Mouse (Mus musculus): Measurements from ENCODE around the gene Dusp13. TPM values are rescaled to one million over a fixed set of nuclear protein-coding genes. Genes with fewer than 3 reads are reported as not detected.

Gene Dusp13
- 18.5 and 19.5 TPM in 2 replicates for polyA plus RNA-seq (2012; rRNA removed)

GRCm38 (mm10) chr14:21750881-21751542 lies at the start of gene Dusp13:
Gene Dusp13 (minus strand): TSS chr14:21751181.

DNA sequence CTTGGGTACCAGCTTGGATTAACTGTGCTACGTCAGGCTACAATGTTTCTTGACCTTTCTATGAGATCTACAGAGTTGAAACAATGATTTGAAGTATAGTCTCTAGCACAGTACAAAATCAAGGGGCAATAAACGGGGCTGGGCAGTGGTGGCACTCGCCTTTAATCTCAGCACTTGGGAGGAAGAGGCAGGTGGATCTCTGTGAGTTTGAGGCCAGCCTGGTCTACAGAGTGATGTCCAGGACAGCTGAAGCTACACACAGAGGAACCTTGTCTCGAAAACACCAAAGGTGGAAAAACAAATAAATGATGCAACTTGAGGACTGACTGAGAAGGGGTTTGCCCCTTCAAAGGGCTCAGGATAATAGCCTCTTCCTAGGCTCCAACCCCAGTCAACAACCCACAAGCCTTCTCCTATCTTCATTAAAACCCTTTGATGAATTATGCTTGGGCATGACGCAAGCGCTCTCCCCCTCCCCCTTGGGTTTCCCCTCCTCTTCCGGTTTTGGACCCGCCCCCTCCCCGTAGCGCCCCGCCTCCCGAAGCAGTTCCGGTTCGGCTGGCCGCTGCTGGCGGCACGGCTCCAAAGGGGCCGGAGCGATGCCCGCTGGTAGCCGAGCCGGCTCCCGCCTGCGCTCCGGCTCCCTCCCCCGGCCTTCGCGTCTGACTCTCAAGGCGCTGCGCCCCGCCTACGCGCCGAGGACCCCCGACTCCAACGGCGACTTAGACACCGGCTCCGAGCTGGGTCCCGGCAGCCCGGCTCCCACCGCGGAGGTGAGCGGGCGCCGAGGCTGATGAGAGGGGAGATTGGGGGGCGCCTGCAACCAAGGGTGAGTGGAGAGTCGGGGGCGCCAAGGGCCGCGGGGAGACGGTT lies 737 bp downstream of the Dusp13 start, which contains the start of gene Samd8:
TSS of gene Samd8 (plus strand) at position 524 of the 873 bp plus-strand sequence.

GRCm38 (mm10) chr14:21714486-21714885 lies 36.5 kb downstream of the Dusp13 start, which contains the start of gene Dupd1:
Gene Dupd1 (minus strand): TSS chr14:21714576.

Other genes with a start within 250 kb of the Dusp13 start
- 0.29 and 0.30 TPM in 2 replicates for gene Dupd1, start 36.6 kb downstream of the Dusp13 start, polyA plus RNA-seq (2012; rRNA removed)
- gene Samd8, start 650 bp downstream of the Dusp13 start, polyA plus RNA-seq (2012; rRNA removed) = 11.1 and 15.3 TPM in 2 replicates
- 185 and 211 TPM in 2 replicates for gene Vdac2, start 74.1 kb upstream of the Dusp13 start, polyA plus RNA-seq (2012; rRNA removed)
- 55.0 and 74.9 TPM in 2 replicates for gene Comtd1, start 97.8 kb upstream of the Dusp13 start, polyA plus RNA-seq (2012; rRNA removed)
- gene Zfp503, start 238.4 kb upstream of the Dusp13 start, polyA plus RNA-seq (2012; rRNA removed) = 40.2 and 48.4 TPM in 2 replicates

Data from stomach, adult 2 months (tissue).